Mouse (Mus musculus): Measurements from ENCODE around the gene Ankrd33b. TPM values are rescaled to one million over a fixed set of nuclear protein-coding genes. Genes with fewer than 3 reads are reported as not detected.

Ankrd33b gene
- polyA plus RNA-seq, 1 experiment, result 6.1 TPM

GRCm38 (mm10) chr15:31345366-31345765 is 22.2 kb downstream of the Ankrd33b start:
- Histone ChIP-seq H3K9me3 (no peaks in the 10 kb centered on the region), H3K4me1 (peaks cover 92% of the 10 kb centered on the region), H3K27me3 (replicated peaks) (no peaks in the 10 kb centered on the region), H3K36me3 (replicated peaks; ENCODE audit: low read length) (peaks cover 9% of the 10 kb centered on the region), H3K4me3 (replicated peaks) (peak overlapping the region; percentile 18)
- no peak for TF ChIP-seq GATA1 (IDR thresholded peaks at IDR 0.05; ENCODE audit: borderline replicate concordance, low read length)
- TF ChIP-seq FLI1 (IDR thresholded peaks at IDR 0.05; ENCODE audit: low read length), result no peak

GRCm38 (mm10) chr15:31344811-31345211 is 22.7 kb downstream of the Ankrd33b start:
- peaks cover 9% of the 10 kb centered on the region for H3K36me3 ChIP-seq (replicated peaks; ENCODE audit: low read length)
- H3K27me3 ChIP-seq (replicated peaks), result no peaks in the 10 kb centered on the region
- peak overlapping the region; percentile 80 for H3K4me3 ChIP-seq (replicated peaks)
- H3K9me3 ChIP-seq, result no peaks in the 10 kb centered on the region
- no peak for TF ChIP-seq GATA1 (IDR thresholded peaks at IDR 0.05; ENCODE audit: borderline replicate concordance, low read length)
- no peak for TF ChIP-seq FLI1 (IDR thresholded peaks at IDR 0.05; ENCODE audit: low read length)
- peaks cover 88% of the 10 kb centered on the region for H3K4me1 ChIP-seq

GRCm38 (mm10) chr15:31343602-31344001 is 23.9 kb downstream of the Ankrd33b start:
- peaks cover 85% of the 10 kb centered on the region for H3K4me1 ChIP-seq
- no peak overlapping the region for H3K4me3 ChIP-seq (replicated peaks)

GRCm38 (mm10) chr15:31342496-31342901 is 25.0 kb downstream of the Ankrd33b start:
- H3K9me3 ChIP-seq, result no peaks in the 10 kb centered on the region
- peak overlapping the region; percentile 51 for H3K4me3 ChIP-seq (replicated peaks)
- no peak for TF ChIP-seq FLI1 (IDR thresholded peaks at IDR 0.05; ENCODE audit: low read length)
- TF ChIP-seq GATA1 (IDR thresholded peaks at IDR 0.05; ENCODE audit: borderline replicate concordance, low read length), result no peak
- H3K27me3 ChIP-seq (replicated peaks), result no peaks in the 10 kb centered on the region
- H3K36me3 ChIP-seq (replicated peaks; ENCODE audit: low read length), result peaks cover 4% of the 10 kb centered on the region
- H3K4me1 ChIP-seq, result peaks cover 82% of the 10 kb centered on the region

More at GRCm38 (mm10) chr15:31343602-31344001, 23.9 kb downstream of the Ankrd33b start:
- H3K9me3 ChIP-seq, result no peaks in the 10 kb centered on the region
- TF ChIP-seq GATA1 (IDR thresholded peaks at IDR 0.05; ENCODE audit: borderline replicate concordance, low read length) (no peak), FLI1 (IDR thresholded peaks at IDR 0.05; ENCODE audit: low read length) (no peak)
- no peaks in the 10 kb centered on the region for H3K27me3 ChIP-seq (replicated peaks)
- H3K36me3 ChIP-seq (replicated peaks; ENCODE audit: low read length), result peaks cover 10% of the 10 kb centered on the region

- H3K27me3 ChIP-seq (replicated peaks), result no peaks in the 10 kb centered on the region
- H3K36me3 ChIP-seq (replicated peaks; ENCODE audit: low read length), result peaks cover 4% of the 10 kb centered on the region
- H3K9me3 ChIP-seq, result no peaks in the 10 kb centered on the region
- TF ChIP-seq FLI1 (IDR thresholded peaks at IDR 0.05; ENCODE audit: low read length) (no peak), GATA1 (IDR thresholded peaks at IDR 0.05; ENCODE audit: borderline replicate concordance, low read length) (no peak)
- peak overlapping the region; percentile 34 for H3K4me3 ChIP-seq (replicated peaks)
- H3K4me1 ChIP-seq, result peaks cover 82% of the 10 kb centered on the region
Observed at GRCm38 (mm10) chr15:31342001-31342400, 25.5 kb downstream of the Ankrd33b start.

- Histone ChIP-seq H3K4me3 (replicated peaks) (peak overlapping the region; percentile 66), H3K9me3 (no peaks in the 10 kb centered on the region), H3K4me1 (peaks cover 84% of the 10 kb centered on the region), H3K36me3 (replicated peaks; ENCODE audit: low read length) (peaks cover 7% of the 10 kb centered on the region), H3K27me3 (replicated peaks) (no peaks in the 10 kb centered on the region)
- TF ChIP-seq FLI1 (IDR thresholded peaks at IDR 0.05; ENCODE audit: low read length) (no peak), GATA1 (IDR thresholded peaks at IDR 0.05; ENCODE audit: borderline replicate concordance, low read length) (no peak)
Observed at GRCm38 (mm10) chr15:31338656-31339291, 28.8 kb downstream of the Ankrd33b start.

- H3K27me3 ChIP-seq (replicated peaks), result no peaks in the 10 kb centered on the region
- peaks cover 84% of the 10 kb centered on the region for H3K4me1 ChIP-seq
- no peaks in the 10 kb centered on the region for H3K9me3 ChIP-seq
- no peak overlapping the region for H3K4me3 ChIP-seq (replicated peaks)
- H3K36me3 ChIP-seq (replicated peaks; ENCODE audit: low read length), result peaks cover 7% of the 10 kb centered on the region
- TF ChIP-seq GATA1 (IDR thresholded peaks at IDR 0.05; ENCODE audit: borderline replicate concordance, low read length) (no peak), FLI1 (IDR thresholded peaks at IDR 0.05; ENCODE audit: low read length) (no peak)
Observed at GRCm38 (mm10) chr15:31337983-31338382, 29.5 kb downstream of the Ankrd33b start.

- Histone ChIP-seq H3K4me1 (peaks cover 84% of the 10 kb centered on the region), H3K4me3 (replicated peaks) (no peak overlapping the region)
Observed at GRCm38 (mm10) chr15:31337192-31337741, 30.3 kb downstream of the Ankrd33b start.

GRCm38 (mm10) chr15:31336685-31337084 is 30.8 kb downstream of the Ankrd33b start:
- H3K27me3 ChIP-seq (replicated peaks), result no peaks in the 10 kb centered on the region
- no peak overlapping the region for H3K4me3 ChIP-seq (replicated peaks)
- peaks cover 84% of the 10 kb centered on the region for H3K4me1 ChIP-seq
- no peaks in the 10 kb centered on the region for H3K9me3 ChIP-seq
- H3K36me3 ChIP-seq (replicated peaks; ENCODE audit: low read length), result peaks cover 7% of the 10 kb centered on the region
- no peak for TF ChIP-seq FLI1 (IDR thresholded peaks at IDR 0.05; ENCODE audit: low read length)
- TF ChIP-seq GATA1 (IDR thresholded peaks at IDR 0.05; ENCODE audit: borderline replicate concordance, low read length), result no peak

More at GRCm38 (mm10) chr15:31337192-31337741, 30.3 kb downstream of the Ankrd33b start:
- no peaks in the 10 kb centered on the region for H3K27me3 ChIP-seq (replicated peaks)
- H3K9me3 ChIP-seq, result no peaks in the 10 kb centered on the region
- TF ChIP-seq GATA1 (IDR thresholded peaks at IDR 0.05; ENCODE audit: borderline replicate concordance, low read length), result no peak
- TF ChIP-seq FLI1 (IDR thresholded peaks at IDR 0.05; ENCODE audit: low read length), result no peak
- H3K36me3 ChIP-seq (replicated peaks; ENCODE audit: low read length), result peaks cover 7% of the 10 kb centered on the region

GRCm38 (mm10) chr15:31334829-31335228 is 32.7 kb downstream of the Ankrd33b start:
- Histone ChIP-seq H3K9me3 (no peaks in the 10 kb centered on the region), H3K4me3 (replicated peaks) (no peak overlapping the region), H3K27me3 (replicated peaks) (no peaks in the 10 kb centered on the region), H3K4me1 (peaks cover 85% of the 10 kb centered on the region), H3K36me3 (replicated peaks; ENCODE audit: low read length) (peaks cover 7% of the 10 kb centered on the region)
- TF ChIP-seq GATA1 (IDR thresholded peaks at IDR 0.05; ENCODE audit: borderline replicate concordance, low read length) (no peak), FLI1 (IDR thresholded peaks at IDR 0.05; ENCODE audit: low read length) (no peak)
